Mouse (Mus musculus): Measurements from ENCODE around the gene Pfkfb4. TPM values are rescaled to one million over a fixed set of nuclear protein-coding genes. Genes with fewer than 3 reads are reported as not detected.

The Pfkfb4 gene
- total and polyA plus RNA-seq, 2 experiments from 2014 or later = 28.6 to 51.7 TPM

GRCm38 (mm10) chr9:108976483-108976882, 15.1 kb upstream of the Pfkfb4 start:
- Histone ChIP-seq H3K27me3 (ENCODE audit: insufficient read depth, low read length) (no peaks in the 10 kb centered on the region), H3K4me2 (ENCODE audit: low read depth, low read length, poor library complexity, severe bottlenecking) (no peak overlapping the region), H3K9ac (replicated peaks; ENCODE audit: low read length, poor library complexity, severe bottlenecking) (no peak overlapping the region), H3K27ac (ENCODE audit: low read depth, low read length) (no peak overlapping the region), H3K36me3 (ENCODE audit: insufficient read depth, low read length) (no peaks in the 10 kb centered on the region), H3K9me3 (ENCODE audit: low read length) (no peaks in the 10 kb centered on the region), H3K4me3 (ENCODE audit: low read depth, low read length) (no peak overlapping the region), H3K4me1 (ENCODE audit: insufficient read depth, low read length) (no peaks in the 10 kb centered on the region)
- no peak for ATAC-seq (ENCODE audit: low FRiP score)
- TF ChIP-seq CTCF (IDR thresholded peaks at IDR 0.05) = no peak
- 87% methylated on average over 9 of the region's 9 CpGs for whole genome bisulfite sequencing
- no peak for DNase-seq (ENCODE audit: low spot score)

GRCm38 (mm10) chr9:108977966-108978365, 13.6 kb upstream of the Pfkfb4 start:
- WGBS = 78% methylated on average over 7 of the region's 7 CpGs
- H3K4me1 ChIP-seq (ENCODE audit: insufficient read depth, low read length) = no peaks in the 10 kb centered on the region
- TF ChIP-seq CTCF (IDR thresholded peaks at IDR 0.05) = no peak
- H3K9me3 ChIP-seq (ENCODE audit: low read length) = no peaks in the 10 kb centered on the region
- DNase-seq (ENCODE audit: low spot score) (no peak), ATAC-seq (ENCODE audit: low FRiP score) (no peak)
- no peak overlapping the region for H3K9ac ChIP-seq (replicated peaks; ENCODE audit: low read length, poor library complexity, severe bottlenecking)
- H3K27ac ChIP-seq (ENCODE audit: low read depth, low read length) = no peak overlapping the region
- no peaks in the 10 kb centered on the region for H3K36me3 ChIP-seq (ENCODE audit: insufficient read depth, low read length)
- H3K4me3 ChIP-seq (ENCODE audit: low read depth, low read length) = no peak overlapping the region
- no peak overlapping the region for H3K4me2 ChIP-seq (ENCODE audit: low read depth, low read length, poor library complexity, severe bottlenecking)
- H3K27me3 ChIP-seq (ENCODE audit: insufficient read depth, low read length) = no peaks in the 10 kb centered on the region

- no peak for ATAC-seq (ENCODE audit: low FRiP score)
- DNase-seq (ENCODE audit: low spot score) = no peak
- no peaks in the 10 kb centered on the region for H3K9me3 ChIP-seq (ENCODE audit: low read length)
- 88% methylated on average over 8 of the region's 8 CpGs for WGBS
- H3K36me3 ChIP-seq (ENCODE audit: insufficient read depth, low read length) = no peaks in the 10 kb centered on the region
- TF ChIP-seq CTCF (IDR thresholded peaks at IDR 0.05) = no peak
- no peaks in the 10 kb centered on the region for H3K4me1 ChIP-seq (ENCODE audit: insufficient read depth, low read length)
- H3K27me3 ChIP-seq (ENCODE audit: insufficient read depth, low read length) = no peaks in the 10 kb centered on the region
- no peak overlapping the region for H3K4me3 ChIP-seq (ENCODE audit: low read depth, low read length)
- H3K4me2 ChIP-seq (ENCODE audit: low read depth, low read length, poor library complexity, severe bottlenecking) = no peak overlapping the region
- no peak overlapping the region for H3K9ac ChIP-seq (replicated peaks; ENCODE audit: low read length, poor library complexity, severe bottlenecking)
- H3K27ac ChIP-seq (ENCODE audit: low read depth, low read length) = no peak overlapping the region
These were observed 9.1 kb upstream of the Pfkfb4 start for GRCm38 (mm10) chr9:108982498-108982897.

- WGBS = 83% methylated on average over 9 of the region's 9 CpGs
- H3K4me1 ChIP-seq (ENCODE audit: insufficient read depth, low read length) = no peaks in the 10 kb centered on the region
- H3K36me3 ChIP-seq (ENCODE audit: insufficient read depth, low read length) = no peaks in the 10 kb centered on the region
- DNase-seq (ENCODE audit: low spot score) (no peak), ATAC-seq (ENCODE audit: low FRiP score) (no peak)
- TF ChIP-seq CTCF (IDR thresholded peaks at IDR 0.05) = no peak
- no peak overlapping the region for H3K4me2 ChIP-seq (ENCODE audit: low read depth, low read length, poor library complexity, severe bottlenecking)
- no peak overlapping the region for H3K4me3 ChIP-seq (ENCODE audit: low read depth, low read length)
- no peaks in the 10 kb centered on the region for H3K9me3 ChIP-seq (ENCODE audit: low read length)
- no peak overlapping the region for H3K27ac ChIP-seq (ENCODE audit: low read depth, low read length)
- H3K9ac ChIP-seq (replicated peaks; ENCODE audit: low read length, poor library complexity, severe bottlenecking) = no peak overlapping the region
- H3K27me3 ChIP-seq (ENCODE audit: insufficient read depth, low read length) = no peaks in the 10 kb centered on the region
These were observed 8.4 kb upstream of the Pfkfb4 start for GRCm38 (mm10) chr9:108983209-108983608.

GRCm38 (mm10) chr9:108985710-108986109, 5.9 kb upstream of the Pfkfb4 start, which contains the start of gene Ucn2:
TSS of gene Ucn2 (plus strand) at chr9:108986010.
- 90% methylated on average over 3 of the region's 4 CpGs for WGBS
- no peaks in the 10 kb centered on the region for H3K36me3 ChIP-seq (ENCODE audit: insufficient read depth, low read length)

GRCm38 (mm10) chr9:108987704-108988350, 3.8 kb upstream of the Pfkfb4 start:
- Histone ChIP-seq H3K4me2 (ENCODE audit: low read depth, low read length, poor library complexity, severe bottlenecking) (no peak overlapping the region), H3K36me3 (ENCODE audit: insufficient read depth, low read length) (no peaks in the 10 kb centered on the region), H3K9me3 (ENCODE audit: low read length) (no peaks in the 10 kb centered on the region), H3K4me1 (ENCODE audit: insufficient read depth, low read length) (peaks cover 6% of the 10 kb centered on the region; the same call in 1 of the 2 replicates), H3K9ac (replicated peaks; ENCODE audit: low read length, poor library complexity, severe bottlenecking) (no peak overlapping the region), H3K27me3 (ENCODE audit: insufficient read depth, low read length) (no peaks in the 10 kb centered on the region), H3K27ac (ENCODE audit: low read depth, low read length) (no peak overlapping the region), H3K4me3 (ENCODE audit: low read depth, low read length) (no peak overlapping the region)
- WGBS = 23% methylated on average over 14 of the region's 15 CpGs
- ATAC-seq (ENCODE audit: low FRiP score) (no peak), DNase-seq (ENCODE audit: low spot score) (no peak)
- no peak for TF ChIP-seq CTCF (IDR thresholded peaks at IDR 0.05)

More at GRCm38 (mm10) chr9:108985710-108986109, 5.9 kb upstream of the Pfkfb4 start, which contains the start of gene Ucn2:
- H3K4me2 ChIP-seq (ENCODE audit: low read depth, low read length, poor library complexity, severe bottlenecking) = no peak within 1 kb of the TSS
- TF ChIP-seq CTCF (IDR thresholded peaks at IDR 0.05) = no peak
- no peak within 1 kb of the TSS for H3K27ac ChIP-seq (ENCODE audit: low read depth, low read length)
- no peak for ATAC-seq (ENCODE audit: low FRiP score)
- no peak within 1 kb of the TSS for H3K9ac ChIP-seq (replicated peaks; ENCODE audit: low read length, poor library complexity, severe bottlenecking)
- no peak within 1 kb of the TSS for H3K4me3 ChIP-seq (ENCODE audit: low read depth, low read length)
- no peak for DNase-seq (ENCODE audit: low spot score)
- no peaks in the 10 kb centered on the region for H3K27me3 ChIP-seq (ENCODE audit: insufficient read depth, low read length)
- H3K9me3 ChIP-seq (ENCODE audit: low read length) = no peaks in the 10 kb centered on the region
- no peaks in the 10 kb centered on the region for H3K4me1 ChIP-seq (ENCODE audit: insufficient read depth, low read length)

Measured in midbrain, postnatal 0 days (tissue).